Mouse (Mus musculus): Measurements from ENCODE around the gene Pprc1. TPM values are rescaled to one million over a fixed set of nuclear protein-coding genes. Genes with fewer than 3 reads are reported as not detected.

The Pprc1 gene
- polyA plus RNA-seq, 1 experiment: 3.9 TPM

GRCm38 (mm10) chr19:46104187-46104557, 59.5 kb downstream of the Pprc1 start:
- no peaks in the 10 kb centered on the region for H3K4me1 ChIP-seq (ENCODE audit: control insufficient read depth, insufficient read depth, insufficient read length, low read length)
- H3K27ac ChIP-seq (replicated peaks; ENCODE audit: low read depth, low read length): peak overlapping the region; percentile 85
- H3K4me3 ChIP-seq (ENCODE audit: insufficient read depth, low read depth, low read length): no peak overlapping the region

DNA sequence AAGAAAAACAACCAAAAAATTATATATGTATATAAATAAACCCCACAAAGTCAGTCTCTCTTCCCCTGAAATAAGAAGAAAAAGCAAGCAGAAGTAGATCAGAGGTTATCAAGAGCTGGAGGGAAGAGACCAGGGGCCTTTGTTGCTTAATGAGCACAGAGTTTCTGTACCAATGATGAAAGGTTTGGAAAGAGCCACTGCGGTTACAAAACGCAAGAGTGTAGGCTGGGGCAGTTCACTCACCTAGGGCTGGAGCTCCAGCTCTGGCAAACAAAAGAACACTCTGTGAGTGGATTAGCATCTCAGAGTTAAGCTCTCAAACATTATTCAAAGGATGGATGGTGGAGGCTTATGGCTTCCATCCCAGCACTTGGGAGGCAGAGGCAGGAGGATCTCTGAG, 65.5 kb downstream of the Pprc1 start:
- H3K4me1 ChIP-seq (ENCODE audit: control insufficient read depth, insufficient read depth, insufficient read length, low read length): no peaks in the 10 kb centered on the region
- H3K4me3 ChIP-seq (ENCODE audit: insufficient read depth, low read depth, low read length): no peak overlapping the region
- H3K27ac ChIP-seq (replicated peaks; ENCODE audit: low read depth, low read length): no peak overlapping the region

- no peak overlapping the region for H3K4me3 ChIP-seq (ENCODE audit: insufficient read depth, low read depth, low read length)
- H3K4me1 ChIP-seq (ENCODE audit: control insufficient read depth, insufficient read depth, insufficient read length, low read length): no peaks in the 10 kb centered on the region
- no peak overlapping the region for H3K27ac ChIP-seq (replicated peaks; ENCODE audit: low read depth, low read length)
Observed at GRCm38 (mm10) chr19:46110781-46111180, 66.1 kb downstream of the Pprc1 start.

DNA sequence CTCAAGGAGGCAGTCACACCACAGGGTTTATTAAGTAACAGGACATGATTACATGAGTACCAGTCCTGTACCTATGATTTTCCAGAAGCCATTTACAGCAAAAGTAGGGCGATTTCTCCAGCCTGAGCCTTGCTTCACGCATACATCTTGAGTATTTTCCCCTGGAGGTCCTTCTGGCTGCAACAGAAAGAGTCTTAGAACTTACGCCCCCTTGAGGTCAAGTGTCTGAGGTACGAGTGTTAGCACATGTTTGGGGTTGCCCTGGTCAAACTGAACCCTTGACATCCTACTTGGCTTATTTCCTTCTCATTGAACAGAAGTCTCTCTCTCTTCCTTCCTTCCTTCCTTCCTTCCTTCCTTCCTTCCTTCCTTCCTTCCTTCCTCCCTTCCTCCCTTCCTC, 69.9 kb downstream of the Pprc1 start:
- no peak overlapping the region for H3K4me3 ChIP-seq (ENCODE audit: insufficient read depth, low read depth, low read length)

GRCm38 (mm10) chr19:46119458-46119857, 74.8 kb downstream of the Pprc1 start:
- Histone ChIP-seq H3K4me1 (ENCODE audit: control insufficient read depth, insufficient read depth, insufficient read length, low read length) (no peaks in the 10 kb centered on the region), H3K4me3 (ENCODE audit: insufficient read depth, low read depth, low read length) (no peak overlapping the region), H3K27ac (replicated peaks; ENCODE audit: low read depth, low read length) (no peak overlapping the region)

More for the DNA sequence above, 69.9 kb downstream of the Pprc1 start:
- no peak overlapping the region for H3K27ac ChIP-seq (replicated peaks; ENCODE audit: low read depth, low read length)
- no peaks in the 10 kb centered on the region for H3K4me1 ChIP-seq (ENCODE audit: control insufficient read depth, insufficient read depth, insufficient read length, low read length)

DNA sequence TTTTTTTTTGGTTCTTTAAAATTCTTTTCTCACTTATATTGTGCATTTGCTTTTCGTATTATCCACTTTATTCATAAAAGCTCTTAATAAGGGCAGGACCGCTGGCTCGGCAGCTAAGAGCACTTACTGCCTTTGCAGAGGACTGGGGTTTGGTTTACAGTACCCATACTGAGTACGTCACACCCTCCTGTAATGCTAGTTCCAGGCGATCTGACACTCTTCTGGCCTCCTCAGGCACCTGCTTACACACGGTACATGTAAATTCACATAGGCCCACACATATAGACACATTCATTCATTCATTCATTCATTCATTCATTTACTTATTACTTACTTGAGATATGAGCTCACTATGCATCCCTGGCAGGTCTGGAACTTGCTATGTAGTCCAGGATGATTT, 76.2 kb downstream of the Pprc1 start:
- H3K27ac ChIP-seq (replicated peaks; ENCODE audit: low read depth, low read length): no peak overlapping the region
- no peak overlapping the region for H3K4me3 ChIP-seq (ENCODE audit: insufficient read depth, low read depth, low read length)
- H3K4me1 ChIP-seq (ENCODE audit: control insufficient read depth, insufficient read depth, insufficient read length, low read length): no peaks in the 10 kb centered on the region

Other genes with a start within 250 kb of the Pprc1 start
- gene Kcnip2, start 228.8 kb upstream of the Pprc1 start, polyA plus RNA-seq (2012; ENCODE audit: insufficient read depth, insufficient read length, missing spikeins): not detected in 2 replicates
- gene Armh3, start 46.4 kb upstream of the Pprc1 start, polyA plus RNA-seq (2012; ENCODE audit: insufficient read depth, insufficient read length, missing spikeins): 6.6 and 8.3 TPM in 2 replicates
- 1.8 and 2.1 TPM in 2 replicates for gene Hps6, start 41.4 kb upstream of the Pprc1 start, polyA plus RNA-seq (2012; ENCODE audit: insufficient read depth, insufficient read length, missing spikeins)
- gene Ldb1, start 328 bp downstream of the Pprc1 start, polyA plus RNA-seq (2012; ENCODE audit: insufficient read depth, insufficient read length, missing spikeins): 23.9 and 26.5 TPM in 2 replicates
- gene Nolc1, start 31.0 kb downstream of the Pprc1 start, polyA plus RNA-seq (2012; ENCODE audit: insufficient read depth, insufficient read length, missing spikeins): 21.2 and 26.8 TPM in 2 replicates
- gene Elovl3, start 87.0 kb downstream of the Pprc1 start, polyA plus RNA-seq (2012; ENCODE audit: insufficient read depth, insufficient read length, missing spikeins): 35.1 and 159 TPM in 2 replicates
- not detected in 2 replicates for gene Pitx3, start 103.4 kb downstream of the Pprc1 start, polyA plus RNA-seq (2012; ENCODE audit: insufficient read depth, insufficient read length, missing spikeins)
- gene Gbf1, start 107.6 kb downstream of the Pprc1 start, polyA plus RNA-seq (2012; ENCODE audit: insufficient read depth, insufficient read length, missing spikeins): 21.7 and 24.9 TPM in 2 replicates